Mouse (Mus musculus) CH12.LX (cell line): ENCODE data around the gene Scnn1a. TPM values are rescaled to one million over a fixed set of nuclear protein-coding genes. Genes with fewer than 3 reads are reported as not detected.

Source experiments
- DNase-seq: peaks from one replicate; pipeline ENCODE4 v3.0.0-alpha.2; 2013; ENCODE audit errors: extremely low read depth
- H3K27ac ChIP-seq: 2 replicates; pipeline ENCODE4 v1.5.1; 2012; ENCODE audit warnings: low read depth, mild to moderate bottlenecking, control low read depth, moderate library complexity; ENCODE audit not compliant: insufficient read depth
- H3K27me3 ChIP-seq: replicated peaks from 2 replicates; pipeline ENCODE3; 2012; ENCODE audit warnings: inconsistent platforms
- H3K36me3 ChIP-seq, 2 experiments: replicated peaks in 1 of 2; 2 replicates each; pipeline versions ENCODE3 to v1.6.1; 2012; ENCODE audit warnings: inconsistent platforms in 1 of 2, low read length in 1 of 2, mild to moderate bottlenecking in 1 of 2, mixed read lengths in 1 of 2, moderate library complexity in 1 of 2; ENCODE audit not compliant: control insufficient read depth in 1 of 2, insufficient read depth in 1 of 2
- H3K4me1 ChIP-seq, 2 experiments: 2 replicates each; pipeline ENCODE4 v1.6.1; 2012; ENCODE audit warnings: inconsistent platforms in 1 of 2, moderate library complexity in 1 of 2; ENCODE audit not compliant: insufficient read depth in 2 of 2, control insufficient read depth in 1 of 2
- H3K4me2 ChIP-seq: 2 replicates; pipeline ENCODE4 v1.6.1; 2012; ENCODE audit warnings: low read depth, mild to moderate bottlenecking, control low read depth; ENCODE audit not compliant: poor library complexity, insufficient read depth, severe bottlenecking
- H3K4me3 ChIP-seq, 3 experiments: fragments of 150-350 bp in 1 of 3; sonication (generic) in 1 of 3; replicated peaks in 1 of 3; 2 replicates each; pipeline versions ENCODE3 to v1.5.1; 2011 to 2012; ENCODE audit warnings: low read depth in 2 of 3, low read length in 2 of 3, mild to moderate bottlenecking in 2 of 3, moderate library complexity in 2 of 3, control low read depth in 1 of 3, improper control_type of control experiment in 1 of 3, inconsistent platforms in 1 of 3, mixed read lengths in 1 of 3; ENCODE audit not compliant: poor library complexity in 1 of 3
- H3K79me2 ChIP-seq: replicated peaks from 2 replicates; pipeline ENCODE4 v1.6.1; 2012; ENCODE audit warnings: mild to moderate bottlenecking, moderate library complexity; ENCODE audit not compliant: control insufficient read depth, poor library complexity, insufficient read depth, severe bottlenecking; ENCODE audit errors: extremely low read depth
- H3K9ac ChIP-seq: 2 replicates; pipeline ENCODE4 v1.6.1; 2012; ENCODE audit warnings: low read depth, mild to moderate bottlenecking, control low read depth, moderate library complexity; ENCODE audit not compliant: insufficient read depth
- H3K9me3 ChIP-seq: replicated peaks from 2 replicates; pipeline ENCODE3; 2012; ENCODE audit warnings: low read length, inconsistent platforms, mixed read lengths
- CHD1 ChIP-seq: IDR thresholded peaks from 2 replicates; pipeline ENCODE4 v1.6.1; 2012; ENCODE audit warnings: low read depth, low read length, improper control_type of control experiment, inconsistent platforms
- E2F4 ChIP-seq: IDR thresholded peaks from 2 replicates; pipeline ENCODE4 v1.6.1; 2011; ENCODE audit warnings: low read depth, low read length, improper control_type of control experiment; ENCODE audit not compliant: insufficient replicate concordance
- EP300 ChIP-seq: IDR thresholded peaks from 2 replicates; pipeline ENCODE4 v1.6.1; 2011; ENCODE audit warnings: low read length, improper control_type of control experiment
- ETS1 ChIP-seq: conservative IDR thresholded peaks from 2 replicates; pipeline ENCODE4 v1.6.1; 2012; ENCODE audit warnings: low read depth, mild to moderate bottlenecking, inconsistent platforms, low read length, improper control_type of control experiment, moderate library complexity
- GABPA ChIP-seq: IDR thresholded peaks from 2 replicates; pipeline ENCODE4 v1.6.1; 2012; ENCODE audit warnings: low read depth, low read length, improper control_type of control experiment, inconsistent platforms; ENCODE audit not compliant: insufficient replicate concordance
- JUN ChIP-seq: IDR thresholded peaks from 2 replicates; pipeline ENCODE4 v1.6.1; 2011; ENCODE audit warnings: low read depth, mild to moderate bottlenecking, low read length, improper control_type of control experiment, moderate library complexity; ENCODE audit not compliant: insufficient read depth
- JUND ChIP-seq: conservative IDR thresholded peaks from 2 replicates; pipeline ENCODE4 v1.6.1; 2011; ENCODE audit warnings: low read depth, low read length, improper control_type of control experiment
- KAT2A ChIP-seq: IDR thresholded peaks from 2 replicates; pipeline ENCODE4 v1.6.1; 2012; ENCODE audit warnings: low read length, improper control_type of control experiment, inconsistent platforms; ENCODE audit not compliant: insufficient replicate concordance
- MAFK ChIP-seq: IDR thresholded peaks from 2 replicates; pipeline ENCODE4 v1.6.1; 2011; ENCODE audit warnings: low read length, improper control_type of control experiment; ENCODE audit not compliant: insufficient replicate concordance
- MAX ChIP-seq: IDR thresholded peaks from 2 replicates; pipeline ENCODE4 v1.6.1; 2011; ENCODE audit warnings: low read length, improper control_type of control experiment
- MAZ ChIP-seq: IDR thresholded peaks from 2 replicates; pipeline ENCODE4 v1.6.1; 2012; ENCODE audit warnings: low read depth, mild to moderate bottlenecking, inconsistent platforms, low read length, improper control_type of control experiment, moderate library complexity
- NELFE ChIP-seq: IDR thresholded peaks from 2 replicates; pipeline ENCODE4 v1.6.1; 2011; ENCODE audit warnings: low read depth, low read length, improper control_type of control experiment
- NRF1 ChIP-seq: IDR thresholded peaks from 2 replicates; pipeline ENCODE4 v1.6.1; 2014; ENCODE audit warnings: low read depth, mild to moderate bottlenecking, inconsistent platforms, low read length, improper control_type of control experiment, moderate library complexity
- POLR2AphosphoS2 ChIP-seq: IDR thresholded peaks from 2 replicates; pipeline ENCODE4 v1.6.1; 2011; ENCODE audit warnings: low read depth, low read length, improper control_type of control experiment
- RAD21 ChIP-seq: IDR thresholded peaks from 2 replicates; pipeline ENCODE4 v1.6.1; 2011; ENCODE audit warnings: low read depth, mild to moderate bottlenecking, low read length, improper control_type of control experiment, moderate library complexity
- TCF12 ChIP-seq: IDR thresholded peaks from 2 replicates; pipeline ENCODE4 v1.6.1; 2014; ENCODE audit warnings: low read depth, mild to moderate bottlenecking, inconsistent platforms, low read length, improper control_type of control experiment
- USF2 ChIP-seq: conservative IDR thresholded peaks from 2 replicates; pipeline ENCODE4 v1.6.1; 2011; ENCODE audit warnings: low read depth, low read length, improper control_type of control experiment
- ZKSCAN1 ChIP-seq: IDR thresholded peaks from 2 replicates; pipeline ENCODE4 v1.6.1; 2012; ENCODE audit warnings: low read depth, inconsistent platforms, low read length, improper control_type of control experiment, borderline replicate concordance
- ZNF384 ChIP-seq: IDR thresholded peaks from 2 replicates; pipeline ENCODE4 v1.6.1; 2012; ENCODE audit warnings: low read depth, low read length, improper control_type of control experiment, inconsistent platforms
- dilution Hi-C: fragments of 300-500 bp; cut with MboI; formaldehyde crosslinking; loops from 2 replicates; pipeline ENCODE4 v1.14.3; 2020; ENCODE audit warnings: low sequenced_read_pairs; ENCODE audit not compliant: extremely low pct_unique_long_range_greater_than_20kb, extremely low pct_ligation_motif_present
- in situ Hi-C: fragments of 300-500 bp; cut with MboI; formaldehyde crosslinking; loops from 3 replicates; pipeline ENCODE4 v1.14.3; 2019; ENCODE audit warnings: low sequenced_read_pairs, low pct_ligation_motif_present, low pct_unique_long_range_greater_than_20kb, mixed read lengths
- polyA plus RNA-seq: library from polyadenylated mRNA; unstranded; fragments of >175 nt; gene quantifications from 2 replicates; pipeline ENCODE4 v1.2.1, GENCODE M21; 2012; ENCODE audit warnings: low read depth; ENCODE audit not compliant: insufficient read length
- total RNA-seq, 2 experiments: library from RNA; depleted of rRNA; stranded (reverse); fragments of 300-350 nt in 1 of 2; fragments of >200 nt in 1 of 2; gene quantifications; 2 replicates each; pipeline ENCODE4 v1.2.3; 2012 to 2014

The Scnn1a gene
- total and polyA plus RNA-seq, 3 experiments, result not detected

- H3K4me1 ChIP-seq, result peaks cover 11 to 16% of the 10 kb centered on the region in 2 experiments
- H3K36me3 ChIP-seq, result no peaks in the 10 kb centered on the region
- peaks cover 11% of the 10 kb centered on the region for H3K9me3 ChIP-seq
- H3K4me3 ChIP-seq, result no peak overlapping the region
- no peak overlapping the region for H3K9ac ChIP-seq
- H3K4me2 ChIP-seq, result no peak overlapping the region
- H3K79me2 ChIP-seq, result no peaks in the 10 kb centered on the region
- no peak for TF ChIP-seq EP300
- TF ChIP-seq ETS1, result no peak
- no peak for TF ChIP-seq E2F4
- TF ChIP-seq GABPA, result no peak
- TF ChIP-seq POLR2AphosphoS2, result no peak
- no peak for TF ChIP-seq ZKSCAN1
- TF ChIP-seq MAX, result no peak
- no peak for TF ChIP-seq NELFE
- no peak for TF ChIP-seq KAT2A
- TF ChIP-seq NRF1, result no peak
- no peak for TF ChIP-seq TCF12
- no peak for TF ChIP-seq USF2
- no peak for TF ChIP-seq CHD1
- no peak for TF ChIP-seq ZNF384
- no peak for TF ChIP-seq JUND
- no peak for TF ChIP-seq RAD21
- TF ChIP-seq, all 38 proteins: peak for 0
- H3K27ac ChIP-seq, result no peak overlapping the region
- peaks cover 90% of the 10 kb centered on the region for H3K27me3 ChIP-seq
- in situ Hi-C loops (no loop called here), dilution Hi-C loops (no loop called here)
- DNase-seq, result no peak
These were observed 43.2 kb downstream of the Scnn1a start for GRCm38 (mm10) chr6:125363451-125364242.

GRCm38 (mm10) chr6:125364448-125364847 is 44.0 kb downstream of the Scnn1a start:
- TF ChIP-seq NELFE, result no peak
- TF ChIP-seq MAFK, result no peak
- no peak for TF ChIP-seq JUN
- no peak for TF ChIP-seq EP300
- TF ChIP-seq MAZ, result no peak
- TF ChIP-seq, all 38 proteins: peak for 0
- in situ Hi-C loops (no loop called here), dilution Hi-C loops (no loop called here)
- peaks cover 11 to 16% of the 10 kb centered on the region in 2 experiments for H3K4me1 ChIP-seq
- H3K4me2 ChIP-seq, result no peak overlapping the region
- H3K27me3 ChIP-seq, result peaks cover 90% of the 10 kb centered on the region
- H3K36me3 ChIP-seq, result no peaks in the 10 kb centered on the region
- DNase-seq, result no peak
- H3K9me3 ChIP-seq, result peaks cover 11% of the 10 kb centered on the region
- H3K27ac ChIP-seq, result no peak overlapping the region
- no peaks in the 10 kb centered on the region for H3K79me2 ChIP-seq
- H3K9ac ChIP-seq, result no peak overlapping the region
- H3K4me3 ChIP-seq, result no peak overlapping the region
